Mouse (Mus musculus): Measurements from ENCODE around the gene Nat14. TPM values are rescaled to one million over a fixed set of nuclear protein-coding genes. Genes with fewer than 3 reads are reported as not detected.

Gene Nat14
- polyA plus RNA-seq, 1 experiment: 1.8 TPM

- no peak for TF ChIP-seq GATA1 (IDR thresholded peaks at IDR 0.05; ENCODE audit: low read length)
Measured at GRCm38 (mm10) chr7:4927711-4928110, 5.9 kb downstream of the Nat14 start.

- no peak for TF ChIP-seq GATA1 (IDR thresholded peaks at IDR 0.05; ENCODE audit: low read length)
Measured at GRCm38 (mm10) chr7:4928323-4928722, 6.5 kb downstream of the Nat14 start.

GRCm38 (mm10) chr7:4933103-4933502 is 11.3 kb downstream of the Nat14 start:
- TF ChIP-seq GATA1 (IDR thresholded peaks at IDR 0.05; ENCODE audit: low read length): no peak

GRCm38 (mm10) chr7:4934160-4934914 is 12.5 kb downstream of the Nat14 start:
- TF ChIP-seq GATA1 (IDR thresholded peaks at IDR 0.05; ENCODE audit: low read length): no peak

GRCm38 (mm10) chr7:4936832-4937231 is 15.0 kb downstream of the Nat14 start:
- no peak for TF ChIP-seq GATA1 (IDR thresholded peaks at IDR 0.05; ENCODE audit: low read length)

- no peak for TF ChIP-seq GATA1 (IDR thresholded peaks at IDR 0.05; ENCODE audit: low read length)
Measured at GRCm38 (mm10) chr7:4937392-4937791, 15.6 kb downstream of the Nat14 start.

- TF ChIP-seq GATA1 (IDR thresholded peaks at IDR 0.05; ENCODE audit: low read length): no peak
Measured at GRCm38 (mm10) chr7:4938456-4938855, 16.6 kb downstream of the Nat14 start.

GRCm38 (mm10) chr7:4940068-4940479 is 18.2 kb downstream of the Nat14 start:
- TF ChIP-seq GATA1 (IDR thresholded peaks at IDR 0.05; ENCODE audit: low read length): no peak

- TF ChIP-seq GATA1 (IDR thresholded peaks at IDR 0.05; ENCODE audit: low read length): no peak
Measured at GRCm38 (mm10) chr7:4942673-4943072, 20.8 kb downstream of the Nat14 start.

- no peak for TF ChIP-seq GATA1 (IDR thresholded peaks at IDR 0.05; ENCODE audit: low read length)
Measured at GRCm38 (mm10) chr7:4943223-4943815, 21.5 kb downstream of the Nat14 start.

GRCm38 (mm10) chr7:4947855-4948254 is 26.0 kb downstream of the Nat14 start:
- TF ChIP-seq GATA1 (IDR thresholded peaks at IDR 0.05; ENCODE audit: low read length): no peak

- no peak for TF ChIP-seq GATA1 (IDR thresholded peaks at IDR 0.05; ENCODE audit: low read length)
Measured at GRCm38 (mm10) chr7:4948386-4948785, 26.6 kb downstream of the Nat14 start.

GRCm38 (mm10) chr7:4950561-4951342 is 28.9 kb downstream of the Nat14 start:
- TF ChIP-seq GATA1 (IDR thresholded peaks at IDR 0.05; ENCODE audit: low read length): no peak

- no peak for TF ChIP-seq GATA1 (IDR thresholded peaks at IDR 0.05; ENCODE audit: low read length)
Measured at GRCm38 (mm10) chr7:4953815-4954445, 32.1 kb downstream of the Nat14 start.

GRCm38 (mm10) chr7:4957361-4957760 is 35.5 kb downstream of the Nat14 start:
- TF ChIP-seq GATA1 (IDR thresholded peaks at IDR 0.05; ENCODE audit: low read length): no peak

- no peak for TF ChIP-seq GATA1 (IDR thresholded peaks at IDR 0.05; ENCODE audit: low read length)
Measured at GRCm38 (mm10) chr7:4963527-4963926, 41.7 kb downstream of the Nat14 start.
